Mouse (Mus musculus) 3T3-L1 (cell line): ENCODE results near the gene Urgcp.

ENCODE experiments used
- DNase-seq: peaks from one replicate; pipeline ENCODE4 v3.0.0-alpha.2; 2015; ENCODE audit warnings: low read depth, low spot score

Urgcp gene

GRCm38 (mm10) chr11:5785732-5786131, 23.6 kb upstream of the Urgcp start:
- DNase-seq: peak; percentile 20

GRCm38 (mm10) chr11:5782199-5782944, 20.2 kb upstream of the Urgcp start:
- DNase-seq: peak; percentile 26

- DNase-seq: no peak
Measured at GRCm38 (mm10) chr11:5780035-5780499, 17.9 kb upstream of the Urgcp start.

- peak; percentile 27 for DNase-seq
Measured at GRCm38 (mm10) chr11:5778481-5778880, 16.3 kb upstream of the Urgcp start.

- DNase-seq: no peak
Measured at GRCm38 (mm10) chr11:5766019-5766418, 3.8 kb upstream of the Urgcp start.

GRCm38 (mm10) chr11:5762633-5762982, 432 bp upstream of the Urgcp start:
- DNase-seq: no peak

GRCm38 (mm10) chr11:5753755-5754154, 8.4 kb downstream of the Urgcp start:
- DNase-seq: no peak

- no peak for DNase-seq
Measured at GRCm38 (mm10) chr11:5744951-5745350, 17.2 kb downstream of the Urgcp start.

- peak; percentile 68 for DNase-seq
Measured at GRCm38 (mm10) chr11:5742106-5742505, 20.1 kb downstream of the Urgcp start.

GRCm38 (mm10) chr11:5740965-5741627, 21.1 kb downstream of the Urgcp start:
- DNase-seq: peak; percentile 58

GRCm38 (mm10) chr11:5740599-5740964, 21.6 kb downstream of the Urgcp start:
- no peak for DNase-seq

- no peak for DNase-seq
Measured at GRCm38 (mm10) chr11:5739846-5740245, 22.3 kb downstream of the Urgcp start.

- DNase-seq: no peak
Measured at GRCm38 (mm10) chr11:5738888-5739632, 23.1 kb downstream of the Urgcp start.

- peak; percentile 80 for DNase-seq
Measured at GRCm38 (mm10) chr11:5737137-5737536, 25.0 kb downstream of the Urgcp start.

GRCm38 (mm10) chr11:5734323-5734722, 27.9 kb downstream of the Urgcp start:
- peak; percentile 72 for DNase-seq

- no peak for DNase-seq
Measured at GRCm38 (mm10) chr11:5732401-5732800, 29.8 kb downstream of the Urgcp start.

GRCm38 (mm10) chr11:5729582-5729981, 32.6 kb downstream of the Urgcp start:
- DNase-seq: no peak

GRCm38 (mm10) chr11:5718611-5719354, 43.4 kb downstream of the Urgcp start:
- no peak for DNase-seq

GRCm38 (mm10) chr11:5716938-5717705, 45.1 kb downstream of the Urgcp start:
- no peak for DNase-seq

- DNase-seq: no peak
Measured at GRCm38 (mm10) chr11:5716246-5716645, 45.9 kb downstream of the Urgcp start.

GRCm38 (mm10) chr11:5715630-5716105, 46.5 kb downstream of the Urgcp start, which contains the start of gene Mrps24:
TSS of gene Mrps24 (minus strand) at chr11:5715680.
- no peak for DNase-seq
